Mouse (Mus musculus): ENCODE results near the gene Pbsn. TPM values are rescaled to one million over a fixed set of nuclear protein-coding genes. Genes with fewer than 3 reads are reported as not detected.

The Pbsn gene
- polyA plus RNA-seq (2015; fragmentation: Illumina TruSeq; extraction: RNeasy Lipid Tissue Mini Kit (QIAGEN cat#74804); ENCODE audit: insufficient read depth, low replicate concordance), result not detected

DNA sequence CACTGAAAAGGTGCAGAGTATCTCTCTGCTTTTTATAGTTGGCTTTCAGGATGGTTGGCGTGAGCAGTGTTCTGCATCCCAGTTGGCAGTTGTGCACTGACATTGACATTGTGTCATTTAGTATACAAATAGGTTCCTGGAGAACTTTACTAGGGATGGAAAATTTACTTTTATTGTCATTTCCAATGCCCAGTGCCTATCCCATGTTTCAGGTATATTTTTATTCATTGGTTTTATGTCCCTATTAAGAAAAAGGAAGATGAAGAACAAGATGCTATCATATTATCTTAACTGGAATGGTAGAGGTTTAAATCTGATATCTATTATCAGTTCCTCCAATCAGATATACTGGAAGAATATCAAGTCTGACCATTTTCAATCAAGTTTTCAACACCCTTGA lies at the start of gene Pbsn:
Pbsn (minus strand) TSS at position 101 of the 400 bp plus-strand sequence.

GRCm38 (mm10) chrX:77864458-77864857 lies 11.0 kb upstream of the Pbsn start, which contains the start of gene Gm14744:
Gm14744 (plus strand) TSS chrX:77864758.

DNA sequence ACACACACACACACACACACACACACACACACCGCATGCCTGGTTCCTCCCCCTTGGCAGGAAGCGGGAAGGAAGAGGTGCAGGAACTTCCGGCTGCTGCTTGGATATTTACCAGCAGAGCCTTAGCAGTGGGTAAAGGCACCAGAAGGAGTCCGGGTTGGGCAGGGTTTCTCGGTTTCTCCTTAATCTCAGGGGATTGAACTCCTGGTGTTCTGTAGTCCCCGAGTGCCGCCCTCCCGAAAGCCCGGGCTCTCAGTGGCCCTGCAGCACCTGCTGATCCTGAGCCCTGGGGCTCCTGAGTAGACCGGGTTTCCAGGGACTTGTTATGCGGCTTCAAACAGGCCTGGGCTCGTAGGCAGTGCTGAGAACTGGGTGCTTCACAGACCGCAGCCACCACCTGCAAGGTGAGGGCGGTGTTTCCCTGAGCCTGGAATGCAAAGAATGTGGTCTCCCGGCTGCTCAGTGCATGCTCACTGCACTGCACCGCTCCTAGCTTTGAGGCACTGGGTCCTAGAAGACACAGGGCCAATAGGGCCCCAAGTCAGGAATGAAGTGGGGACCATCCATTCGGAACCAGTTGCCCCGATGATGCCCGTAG lies 57.1 kb downstream of the Pbsn start, which contains the start of gene Prkx:
Prkx (minus strand) TSS at position 41 of the 598 bp plus-strand sequence.

Other genes starting within 250 kb of the Pbsn start
- 34.5 TPM for gene Prkx, start 57.3 kb downstream of the Pbsn start, polyA plus RNA-seq (2015; fragmentation: Illumina TruSeq; extraction: RNeasy Lipid Tissue Mini Kit (QIAGEN cat#74804); ENCODE audit: insufficient read depth, low replicate concordance)
- not detected for gene Gm14744, start 11.1 kb upstream of the Pbsn start, polyA plus RNA-seq (2015; fragmentation: Illumina TruSeq; extraction: RNeasy Lipid Tissue Mini Kit (QIAGEN cat#74804); ENCODE audit: insufficient read depth, low replicate concordance)
- gene 5430402E10Rik, start 71.4 kb upstream of the Pbsn start, polyA plus RNA-seq (2015; fragmentation: Illumina TruSeq; extraction: RNeasy Lipid Tissue Mini Kit (QIAGEN cat#74804); ENCODE audit: insufficient read depth, low replicate concordance), result not detected
- not detected for gene Obp1a, start 237.8 kb upstream of the Pbsn start, polyA plus RNA-seq (2015; fragmentation: Illumina TruSeq; extraction: RNeasy Lipid Tissue Mini Kit (QIAGEN cat#74804); ENCODE audit: insufficient read depth, low replicate concordance)